Mouse (Mus musculus): ENCODE data around the gene Tead1.

DNA sequence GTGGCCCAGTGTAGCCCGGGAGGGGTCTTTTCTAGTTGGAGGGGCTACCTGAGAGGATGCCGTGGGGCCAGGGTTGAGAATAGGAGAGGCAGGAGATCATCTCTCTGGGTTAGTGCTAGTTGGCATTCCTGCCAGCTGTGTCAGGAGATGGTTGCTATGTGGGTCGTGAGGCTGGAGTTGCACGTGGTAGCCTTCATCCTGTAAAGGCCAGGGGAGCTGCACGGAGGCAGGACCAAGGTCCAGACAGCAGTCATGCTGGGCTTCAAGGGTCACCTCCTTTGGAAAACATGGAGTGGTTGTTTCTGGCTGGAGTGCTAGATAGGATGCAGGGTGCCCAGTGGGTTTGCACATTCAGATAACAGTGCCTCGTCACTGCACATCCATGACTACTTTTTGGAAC is 35.7 kb downstream of the Tead1 start:
- TF ChIP-seq CTCF (IDR thresholded peaks at IDR 0.05; ENCODE audit: low read depth) (no peak), EP300 (optimal IDR thresholded peaks at IDR 0.05) (no peak)
